Mouse (Mus musculus): ENCODE measurements around the gene Utrn.

GRCm38 (mm10) chr10:12858017-12858416 is 11.1 kb downstream of the Utrn start:
- no peak for TF ChIP-seq CTCF (IDR thresholded peaks at IDR 0.05)
- TF ChIP-seq EP300 (IDR thresholded peaks at IDR 0.05), result no peak

Data from lung, postnatal 0 days (tissue).